Mouse (Mus musculus): ENCODE results near the gene Clca3a1.

DNA sequence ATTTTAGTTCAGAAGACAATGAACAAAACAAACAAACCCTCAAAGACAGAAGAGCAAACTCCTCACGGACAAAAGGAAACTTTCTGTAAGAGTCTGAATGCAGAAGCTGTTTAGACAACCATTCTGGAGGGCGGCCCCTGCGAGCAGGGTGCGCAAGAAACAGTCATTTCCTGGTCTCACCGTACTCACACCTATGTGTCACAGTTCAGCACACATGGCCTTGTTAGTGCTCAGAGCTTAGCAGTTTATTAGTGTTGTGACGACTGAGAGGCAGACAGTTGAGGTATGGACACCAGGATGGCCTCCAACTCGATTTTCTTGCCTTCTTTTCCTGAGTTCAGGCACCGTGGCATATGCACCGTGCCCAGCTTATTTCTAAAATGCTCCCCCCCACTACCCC lies 44.9 kb downstream of the Clca3a1 start:
- TF ChIP-seq EP300 (IDR thresholded peaks at IDR 0.05; ENCODE audit: low read depth) (no peak), CTCF (IDR thresholded peaks at IDR 0.05; ENCODE audit: low read depth) (no peak)

Measured in liver, embryonic 14.5 days (tissue).